Mouse (Mus musculus) retina, postnatal 7 days (tissue): ENCODE results near the gene Arap1.

Experiments
- DNase-seq: peaks from one replicate; pipeline ENCODE4 v3.0.0-alpha.2; 2012; ENCODE audit warnings: low read depth, low spot score

Gene Arap1

DNA sequence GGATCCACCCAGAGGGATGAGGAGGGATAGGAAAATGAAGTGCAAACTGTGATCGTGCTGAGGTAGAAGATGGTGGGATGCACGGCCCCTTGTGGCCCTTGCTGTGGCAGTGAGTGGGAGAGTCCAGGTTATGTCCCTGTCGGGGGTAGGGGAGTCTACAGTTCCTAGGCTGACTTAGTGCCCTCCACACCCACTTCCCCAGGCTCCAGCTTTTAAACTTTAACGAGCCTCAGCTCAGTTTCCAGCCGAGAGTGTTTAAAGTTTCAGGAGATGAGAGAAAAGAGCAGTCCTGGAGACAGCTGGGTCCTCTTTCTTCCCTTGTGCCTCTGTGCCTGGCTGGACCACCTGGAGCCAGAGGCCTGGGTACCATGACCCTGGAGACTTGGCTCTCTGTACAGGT is 20.6 kb upstream of the Arap1 start:
- DNase-seq: no peak

- DNase-seq: no peak
These were observed 20.1 kb upstream of the Arap1 start for GRCm38 (mm10) chr7:101327786-101328185.

DNA sequence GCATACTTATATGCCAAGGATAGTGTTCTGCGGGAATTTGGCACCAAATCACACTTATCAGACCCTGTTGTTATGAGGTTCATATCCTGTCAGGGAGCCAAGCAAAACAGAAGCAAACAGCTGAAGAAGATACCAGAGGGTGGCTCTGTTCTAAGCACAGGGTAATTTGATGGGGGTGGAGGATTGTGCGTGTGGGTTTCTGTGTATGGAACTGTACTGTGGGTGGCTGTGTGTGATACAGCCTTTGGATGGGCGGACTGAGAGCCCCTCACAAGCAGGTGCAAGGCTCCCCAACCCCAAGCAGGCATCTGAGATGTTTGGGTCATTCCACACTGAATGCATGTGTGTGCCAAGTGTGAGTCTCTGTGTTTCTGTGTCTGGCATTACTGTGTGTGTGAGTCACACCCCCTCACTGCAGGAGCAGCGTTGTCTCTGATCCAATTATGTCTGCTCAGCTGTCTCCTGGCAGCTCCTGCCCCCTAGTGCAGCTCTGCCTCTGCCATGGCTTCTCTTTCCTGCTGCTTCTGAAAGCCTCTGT is 19.2 kb upstream of the Arap1 start:
- DNase-seq: no peak

- DNase-seq: no peak
These were observed 18.3 kb upstream of the Arap1 start for GRCm38 (mm10) chr7:101329606-101330005.

- no peak for DNase-seq
These were observed 17.6 kb upstream of the Arap1 start for GRCm38 (mm10) chr7:101330074-101330840.

DNA sequence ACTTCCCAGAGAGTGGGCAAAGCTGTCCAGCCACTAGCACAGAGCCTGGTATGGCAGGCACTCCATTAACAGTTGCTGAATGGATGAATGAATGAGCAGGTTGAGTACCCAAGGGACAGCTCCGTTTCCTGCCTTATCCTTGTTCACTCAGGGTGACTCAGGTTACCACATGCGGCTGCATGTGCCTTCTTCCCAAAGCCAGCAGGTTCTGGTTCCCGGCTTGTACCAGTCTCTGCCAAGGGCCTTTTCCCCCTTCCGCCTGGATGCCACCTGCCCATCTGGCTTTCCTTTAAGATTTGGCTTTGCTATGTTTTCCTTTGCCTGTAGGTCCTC is 17.1 kb upstream of the Arap1 start:
- no peak for DNase-seq

DNA sequence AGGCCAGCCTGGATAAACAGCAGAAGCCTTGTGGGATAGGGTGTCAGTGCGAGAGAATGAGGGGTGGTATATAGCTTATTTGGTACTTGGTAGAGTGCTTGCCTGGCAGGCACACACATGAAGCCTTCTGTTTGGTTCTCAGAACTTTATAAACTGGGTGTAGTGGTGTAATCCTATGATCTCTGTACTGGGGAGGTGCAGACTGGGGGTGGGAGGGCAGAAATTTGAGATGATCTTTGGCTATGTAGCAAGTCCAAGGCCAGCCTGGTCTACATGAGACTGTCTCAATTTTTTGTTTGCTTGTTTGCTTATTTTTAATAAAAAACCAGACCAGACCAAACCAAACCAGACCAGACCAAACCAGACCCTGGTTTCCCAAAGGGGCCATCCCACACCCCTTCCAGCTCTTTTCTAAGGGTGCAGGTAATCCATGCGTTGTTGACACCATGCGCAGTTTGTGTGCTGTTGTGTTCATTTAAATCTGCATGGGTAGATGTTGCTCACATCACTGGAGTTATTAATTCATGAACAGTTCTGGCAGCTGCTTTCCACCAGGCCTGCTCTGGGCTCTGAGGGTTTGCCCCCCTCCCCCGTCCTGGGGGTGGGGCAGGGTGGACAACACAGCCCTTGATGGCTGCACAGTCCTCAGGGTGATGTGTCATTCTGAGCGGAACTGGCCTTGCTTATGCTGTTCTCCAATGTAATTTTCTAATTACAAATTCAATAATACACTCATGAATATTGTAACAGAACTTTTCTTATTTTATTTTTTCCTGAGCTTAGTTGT is 15.6 kb upstream of the Arap1 start:
- no peak for DNase-seq

- DNase-seq: no peak
These were observed 12.6 kb upstream of the Arap1 start for GRCm38 (mm10) chr7:101335228-101335627.

DNA sequence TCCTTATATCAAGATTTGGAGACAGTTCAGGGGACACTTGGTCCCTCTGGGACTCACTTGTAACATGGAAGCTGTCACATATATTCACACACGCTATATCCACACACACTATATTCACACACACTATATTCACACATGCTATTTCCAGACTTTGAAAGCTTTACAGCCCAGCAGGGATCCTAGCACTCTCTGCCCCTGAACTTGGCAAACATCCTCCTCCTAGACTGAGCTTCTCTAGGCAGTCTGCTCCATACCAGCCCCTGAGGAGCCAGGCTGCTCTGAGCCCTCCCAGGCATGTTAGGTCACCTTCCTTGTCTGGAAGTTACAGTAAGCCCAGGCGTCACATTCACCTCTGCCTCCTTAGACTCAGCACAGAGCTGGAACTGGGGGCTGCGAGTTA is 11.2 kb upstream of the Arap1 start:
- DNase-seq: no peak

DNA sequence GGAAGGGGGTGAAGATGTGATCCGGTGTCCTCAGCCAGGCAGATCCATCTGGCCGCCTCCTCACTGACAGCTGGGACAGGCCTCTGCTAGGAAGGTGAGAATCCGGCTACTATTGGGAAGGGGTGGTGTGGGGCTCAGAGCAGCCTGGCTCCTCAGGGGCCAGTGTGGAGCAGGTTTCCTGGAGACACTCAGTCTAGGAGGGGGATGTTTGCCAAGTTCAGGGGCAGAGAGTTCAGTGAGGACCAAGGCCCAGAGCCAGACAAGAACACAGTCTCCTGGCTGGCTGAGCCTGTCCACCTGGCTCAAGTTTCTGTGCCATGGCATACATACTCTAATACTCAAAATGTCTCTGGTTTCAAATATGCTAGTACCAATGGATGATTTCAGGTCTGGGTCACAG is 10.5 kb upstream of the Arap1 start:
- no peak for DNase-seq

- DNase-seq: no peak
These were observed 6.5 kb upstream of the Arap1 start for GRCm38 (mm10) chr7:101341405-101341804.

- DNase-seq: no peak
These were observed 4.7 kb upstream of the Arap1 start for GRCm38 (mm10) chr7:101343135-101343534.

DNA sequence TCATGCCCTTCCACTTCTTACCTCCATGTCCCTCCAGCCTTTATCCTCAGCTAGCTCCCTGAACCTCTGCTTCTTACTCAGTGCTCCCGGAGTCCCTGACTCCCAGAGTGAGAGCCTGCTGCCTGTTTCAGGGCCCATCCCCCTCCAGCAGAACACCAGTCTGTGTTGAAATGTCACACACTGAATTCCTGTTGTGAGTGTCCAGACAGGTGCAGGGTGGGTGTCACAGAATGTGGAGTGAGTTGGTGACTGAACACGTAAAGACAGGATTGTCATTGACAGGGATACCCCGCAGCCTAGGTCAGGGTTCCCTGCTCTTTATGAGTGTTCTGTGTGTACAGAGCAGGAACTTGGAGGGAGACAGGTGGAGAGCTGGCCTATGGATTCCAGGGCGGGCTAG is 3.0 kb upstream of the Arap1 start:
- DNase-seq: no peak

- no peak for DNase-seq
These were observed 876 bp upstream of the Arap1 start for GRCm38 (mm10) chr7:101346991-101347390.

DNA sequence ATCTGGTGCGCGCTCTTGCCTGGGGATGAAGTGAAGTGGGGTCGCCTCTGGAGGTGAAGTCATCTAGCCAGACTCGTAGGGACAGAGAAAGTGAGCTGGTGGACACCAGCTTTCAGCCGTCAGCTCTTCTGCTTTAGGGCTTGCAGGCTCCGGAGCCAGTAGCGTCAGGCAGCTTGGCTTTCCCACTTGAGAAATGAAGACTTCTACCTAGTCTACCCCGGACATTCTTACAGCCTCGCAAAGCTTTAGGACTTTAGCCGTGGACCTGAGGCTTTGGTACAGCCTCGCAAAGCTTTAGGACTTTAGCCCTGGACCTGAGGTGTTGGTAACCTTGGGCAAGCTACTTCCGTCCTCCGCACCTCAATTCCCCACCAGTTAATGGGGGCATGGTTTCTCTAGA is 445 bp downstream of the Arap1 start:
- DNase-seq: no peak

- DNase-seq: no peak
These were observed 2.0 kb downstream of the Arap1 start for GRCm38 (mm10) chr7:101349861-101350260.

DNA sequence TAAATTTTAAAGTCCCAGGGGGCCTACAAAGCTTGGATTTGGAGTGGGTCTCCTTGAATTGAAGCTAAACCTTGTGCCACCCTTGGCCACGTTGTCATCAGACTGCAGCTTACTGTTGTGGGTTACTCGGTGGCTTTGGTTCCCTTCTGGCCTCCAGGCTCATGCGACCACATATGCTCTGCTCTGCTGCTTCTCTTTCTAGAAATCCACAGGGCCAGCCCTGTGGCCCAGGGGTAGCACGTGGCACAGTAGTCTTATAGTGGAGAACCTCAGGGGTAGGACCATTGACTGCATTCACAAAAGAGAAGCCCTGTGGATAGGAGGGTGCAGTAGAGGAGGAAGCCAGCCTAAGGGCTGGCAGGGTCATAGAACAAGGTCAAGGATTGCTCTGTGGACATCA is 4.5 kb downstream of the Arap1 start:
- DNase-seq: no peak

- DNase-seq: no peak
These were observed 6.6 kb downstream of the Arap1 start for GRCm38 (mm10) chr7:101354423-101354822.

DNA sequence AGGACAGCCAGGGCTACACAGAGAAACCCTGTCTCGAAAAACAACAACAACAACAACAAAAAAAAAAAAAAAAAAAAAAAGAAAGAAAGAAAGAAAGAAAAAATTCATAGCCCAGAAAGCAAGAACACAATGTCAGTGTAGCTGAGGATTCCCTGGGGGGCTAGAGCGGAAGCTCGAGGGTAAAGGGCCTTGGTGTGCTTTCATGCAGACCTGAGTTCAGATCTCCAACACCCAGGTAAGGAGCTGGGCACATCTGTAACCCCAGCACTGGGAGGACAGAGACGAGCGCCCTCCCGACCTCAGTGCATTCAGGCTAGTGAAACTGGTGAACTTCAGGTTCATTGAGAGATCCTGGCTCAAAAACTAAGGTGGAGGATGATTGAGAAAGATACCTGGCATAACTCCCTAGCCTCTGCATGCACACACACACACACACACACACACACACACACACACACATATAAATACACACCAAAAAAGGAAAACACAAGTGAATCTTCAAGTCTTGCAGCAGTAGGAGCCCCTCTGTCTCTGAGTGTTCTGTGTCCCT is 7.8 kb downstream of the Arap1 start:
- DNase-seq: no peak

- no peak for DNase-seq
These were observed 9.0 kb downstream of the Arap1 start for GRCm38 (mm10) chr7:101356868-101357267.

DNA sequence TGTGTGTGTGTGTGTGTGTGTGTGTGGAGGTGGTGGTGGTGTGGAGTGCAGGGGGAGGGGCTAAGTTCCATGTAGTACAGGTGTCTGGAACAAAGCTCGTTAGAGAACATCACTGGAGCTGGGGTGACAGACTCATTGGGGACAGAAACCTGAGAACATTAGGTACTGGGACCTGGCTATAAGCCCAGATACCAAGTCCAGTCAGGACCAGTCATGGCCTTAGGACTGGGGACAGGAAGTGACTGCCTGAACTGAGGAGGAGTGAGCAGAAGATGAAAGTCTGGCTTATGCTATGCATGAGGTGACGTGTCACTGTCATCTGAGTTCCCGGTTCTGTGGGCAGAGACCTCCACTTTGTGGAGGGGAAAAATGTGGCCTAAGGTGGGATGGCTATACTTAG is 12.5 kb downstream of the Arap1 start:
- no peak for DNase-seq

- no peak for DNase-seq
These were observed 13.2 kb downstream of the Arap1 start for GRCm38 (mm10) chr7:101361021-101361420.

DNA sequence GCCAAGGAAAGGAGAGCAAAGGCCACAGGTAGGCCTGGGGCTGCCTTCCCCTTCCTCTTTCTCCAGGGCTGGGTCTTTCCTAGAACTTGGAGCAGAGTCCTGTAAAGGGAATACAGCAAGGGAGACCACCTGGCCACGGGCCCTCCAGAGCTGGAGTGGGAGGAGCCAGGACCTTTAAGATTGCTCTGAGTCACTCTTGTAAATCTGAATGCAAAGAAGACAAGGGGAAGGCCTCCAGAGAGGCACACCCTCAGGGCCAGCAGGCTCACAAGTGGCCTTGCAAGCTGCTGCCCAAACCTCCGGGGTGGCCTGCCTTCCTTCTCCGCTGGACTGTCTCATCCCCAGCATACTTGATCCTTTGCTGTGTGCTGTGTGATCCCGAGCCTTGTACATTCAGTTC is 13.9 kb downstream of the Arap1 start:
- no peak for DNase-seq
